Mouse (Mus musculus) lung, embryonic 14.5 days (tissue): ENCODE measurements around the gene Myl7. TPM values are rescaled to one million over a fixed set of nuclear protein-coding genes. Genes with fewer than 3 reads are reported as not detected.

Source experiments
- ATAC-seq: fragments of 200-750 bp; cut with Nextera tagmentation; 2 replicates; pipeline ENCODE4 v1.8.0; 2017; ENCODE audit warnings: mild to moderate bottlenecking, moderate TSS enrichment, moderate library complexity; ENCODE audit not compliant: insufficient read depth
- DNase-seq: peaks from one replicate; pipeline ENCODE4 v3.0.0-alpha.2; 2015
- H3K27ac ChIP-seq: fragments of 300-500 bp; sonication (generic); 2 replicates; pipeline ENCODE4 v1.5.1; 2014; ENCODE audit warnings: low read depth, mild to moderate bottlenecking, moderate library complexity
- H3K27me3 ChIP-seq: fragments of 300-500 bp; sonication (generic); 2 replicates; pipeline ENCODE4 v1.6.1; 2014; ENCODE audit warnings: low read length, control low read depth; ENCODE audit not compliant: insufficient read depth
- H3K36me3 ChIP-seq: fragments of 300-500 bp; sonication (generic); 2 replicates; pipeline ENCODE4 v1.6.1; 2014; ENCODE audit warnings: control low read depth; ENCODE audit not compliant: insufficient read depth
- H3K4me1 ChIP-seq: fragments of 300-500 bp; sonication (generic); 2 replicates; pipeline ENCODE4 v1.6.1; 2014; ENCODE audit warnings: antibody characterized with exemption, control low read depth; ENCODE audit not compliant: insufficient read depth
- H3K4me2 ChIP-seq: fragments of 300-500 bp; sonication (generic); 2 replicates; pipeline ENCODE4 v1.6.1; 2014; ENCODE audit warnings: mild to moderate bottlenecking
- H3K4me3 ChIP-seq: fragments of 300-500 bp; sonication (generic); 2 replicates; pipeline ENCODE4 v1.5.1; 2014; ENCODE audit warnings: low read depth, low read length
- H3K9ac ChIP-seq: fragments of 300-500 bp; sonication (generic); 2 replicates; pipeline ENCODE4 v1.6.1; 2014
- H3K9me3 ChIP-seq: fragments of 300-500 bp; sonication (generic); 2 replicates; pipeline ENCODE4 v1.6.1; 2016; ENCODE audit warnings: low read depth, low read length, control low read depth
- CTCF ChIP-seq: IDR thresholded peaks from 2 replicates; pipeline ENCODE4 v1.5.1; 2016; ENCODE audit warnings: antibody characterized with exemption, low read depth
- WGBS: fragments of 180-500 bp; shearing (Covaris S2); extraction: QIAGEN DNeasy Blood & Tissue Kit; methylation state at CpG from one replicate; pipeline ENCODE4 v1.1.7; 2014; 5-methylcytosine and 5-hydroxymethylcytosine counted together
- polyA plus RNA-seq: library from polyadenylated mRNA; unstranded; fragments of >200 nt; fragmentation: Nextera tagmentation; extraction: Ambion mirVana; gene quantifications from 2 replicates; pipeline ENCODE4 v1.2.1, GENCODE M21; 2014

The Myl7 gene
- polyA plus RNA-seq, 1 experiment from 2014 or later = 21.4 TPM

GRCm38 (mm10) chr11:5882518-5882917, 16.1 kb downstream of the Myl7 start:
- Histone ChIP-seq H3K4me3 (no peak overlapping the region), H3K4me2 (no peak overlapping the region), H3K27ac (no peak overlapping the region), H3K9ac (no peak overlapping the region), H3K4me1 (no peaks in the 10 kb centered on the region; the same call in 1 of the 2 replicates), H3K27me3 (no peaks in the 10 kb centered on the region), H3K9me3 (no peaks in the 10 kb centered on the region), H3K36me3 (no peaks in the 10 kb centered on the region)
- no peak for TF ChIP-seq CTCF
- 63% methylated on average over 8 of the region's 8 CpGs for WGBS
- no peak for DNase-seq
- ATAC-seq = no peak

- no peaks in the 10 kb centered on the region for H3K27me3 ChIP-seq
- H3K4me2 ChIP-seq = no peak overlapping the region
- peaks cover 18% of the 10 kb centered on the region for H3K36me3 ChIP-seq
- ATAC-seq = no peak
- H3K9me3 ChIP-seq = no peaks in the 10 kb centered on the region
- DNase-seq = peak; percentile 79
- H3K4me3 ChIP-seq = no peak overlapping the region
- H3K4me1 ChIP-seq = 0 out of 2 replicates have a peak, but pooled peaks cover 5% of the 10 kb centered on the region
- TF ChIP-seq CTCF = peak; percentile 80
- no peak overlapping the region for H3K27ac ChIP-seq
- 38% methylated on average over 5 of the region's 5 CpGs for whole genome bisulfite sequencing
- no peak overlapping the region for H3K9ac ChIP-seq
Measured at GRCm38 (mm10) chr11:5879905-5880304, 18.7 kb downstream of the Myl7 start.

- peaks cover 31% of the 10 kb centered on the region for H3K36me3 ChIP-seq
- peak overlapping the region; percentile 69 for H3K4me2 ChIP-seq
- no peak for TF ChIP-seq CTCF
- 24% methylated on average over 8 of the region's 8 CpGs for WGBS
- no peaks in the 10 kb centered on the region for H3K27me3 ChIP-seq
- DNase-seq (no peak), ATAC-seq (no peak)
- H3K27ac ChIP-seq = peak overlapping the region; percentile 60
- peak overlapping the region; percentile 62 for H3K4me3 ChIP-seq
- H3K9ac ChIP-seq = peak overlapping the region; percentile 35; the same call in 1 of the 2 replicates
- H3K9me3 ChIP-seq = no peaks in the 10 kb centered on the region
- 0 out of 2 replicates have a peak, but pooled peaks cover 5% of the 10 kb centered on the region for H3K4me1 ChIP-seq
Measured at GRCm38 (mm10) chr11:5878661-5879060, 19.9 kb downstream of the Myl7 start.

- Histone ChIP-seq H3K27me3 (no peaks in the 10 kb centered on the region), H3K27ac (peak within 1 kb of the TSS; percentile 60), H3K4me2 (peak within 1 kb of the TSS; percentile 69), H3K9ac (peak within 1 kb of the TSS; percentile 75), H3K4me1 (0 out of 2 replicates have a peak, but pooled peaks cover 5% of the 10 kb centered on the region), H3K9me3 (no peaks in the 10 kb centered on the region), H3K36me3 (peaks cover 37% of the 10 kb centered on the region), H3K4me3 (peak within 1 kb of the TSS; percentile 62)
- DNase-seq (peak; percentile 99), ATAC-seq (peak; percentile 98)
- under 1% methylated on average over 52 of the region's 52 CpGs for WGBS
- no peak for TF ChIP-seq CTCF
Measured at GRCm38 (mm10) chr11:5877921-5878526, 20.6 kb downstream of the Myl7 start, which contains the start of gene Pold2. Gene Pold2 (minus strand): TSS chr11:5878292.

- ATAC-seq = no peak
- 5% methylated on average over 5 of the region's 5 CpGs for WGBS
- peaks cover 43% of the 10 kb centered on the region for H3K36me3 ChIP-seq
Measured at GRCm38 (mm10) chr11:5877421-5877820, 21.2 kb downstream of the Myl7 start.

GRCm38 (mm10) chr11:5873192-5873591, 25.4 kb downstream of the Myl7 start:
- Histone ChIP-seq H3K27ac (no peak overlapping the region), H3K4me2 (no peak overlapping the region), H3K36me3 (peaks cover 83% of the 10 kb centered on the region), H3K4me3 (no peak overlapping the region), H3K9me3 (no peaks in the 10 kb centered on the region), H3K9ac (no peak overlapping the region), H3K27me3 (no peaks in the 10 kb centered on the region), H3K4me1 (0 out of 2 replicates have a peak, but pooled peaks cover 5% of the 10 kb centered on the region)
- 95% methylated on average over 9 of the region's 9 CpGs for WGBS
- ATAC-seq (no peak), DNase-seq (no peak)
- no peak for TF ChIP-seq CTCF

More at GRCm38 (mm10) chr11:5877421-5877820, 21.2 kb downstream of the Myl7 start:
- peak; percentile 27 for DNase-seq
- Histone ChIP-seq H3K27me3 (no peaks in the 10 kb centered on the region), H3K9me3 (no peaks in the 10 kb centered on the region), H3K4me2 (peak overlapping the region; percentile 69), H3K9ac (peak overlapping the region; percentile 75), H3K27ac (no peak overlapping the region), H3K4me1 (0 out of 2 replicates have a peak, but pooled peaks cover 5% of the 10 kb centered on the region), H3K4me3 (peak overlapping the region; percentile 62)
- no peak for TF ChIP-seq CTCF

- no peak for ATAC-seq
- peaks cover 87% of the 10 kb centered on the region for H3K36me3 ChIP-seq
Measured at GRCm38 (mm10) chr11:5872707-5873106, 25.9 kb downstream of the Myl7 start.

More at GRCm38 (mm10) chr11:5872707-5873106, 25.9 kb downstream of the Myl7 start:
- 0 out of 2 replicates have a peak, but pooled peaks cover 5% of the 10 kb centered on the region for H3K4me1 ChIP-seq
- H3K27me3 ChIP-seq = no peaks in the 10 kb centered on the region
- WGBS = 90% methylated on average over 11 of the region's 11 CpGs
- TF ChIP-seq CTCF = no peak
- no peak overlapping the region for H3K4me2 ChIP-seq
- no peaks in the 10 kb centered on the region for H3K9me3 ChIP-seq
- H3K4me3 ChIP-seq = no peak overlapping the region
- H3K27ac ChIP-seq = no peak overlapping the region
- no peak overlapping the region for H3K9ac ChIP-seq
- no peak for DNase-seq
